In genomic region chr11:95712085-95712562, GRCm38 (mm10) we compare ENCODE assay signal across 8 mouse cellular contexts. TPM values are rescaled to one million over a fixed set of nuclear protein-coding genes. Genes with fewer than 3 reads are reported as not detected.
DNase-seq lines count a peak whose midpoint lies in the region; ATAC-seq and TF ChIP-seq lines count a peak whose summit lies in the region.

No protein-coding gene starts in this region.

- peak overlapping the region; percentile 55 to 78 for H3K4me3 ChIP-seq in MEL (ENCODE audit: control insufficient read depth in 1 of 2, insufficient read depth in 1 of 2, low read depth in 2 of 2, low read length in 2 of 2)
- H3K4me3 ChIP-seq in embryonic facial prominence, embryonic 15.5 days (replicated peaks): peak overlapping the region; percentile 92
- peak overlapping the region; percentile 94 for H3K4me3 ChIP-seq in hindbrain, embryonic 12.5 days

- TF ChIP-seq CTCF in MEL (IDR thresholded peaks at IDR 0.05 in 2 of 3, conservative IDR thresholded peaks at IDR 0.05 in 1 of 3; ENCODE audit: control insufficient read depth in 1 of 3, insufficient read depth in 1 of 3, low read depth in 2 of 3, low read length in 3 of 3, poor library complexity in 1 of 3, severe bottlenecking in 1 of 3): no peak

- peaks cover 16 to 35% of the 10 kb centered on the region in 2 experiments for H3K4me1 ChIP-seq in MEL (ENCODE audit: control insufficient read depth in 1 of 2, insufficient read depth in 2 of 2, low read length in 2 of 2)
- peaks cover 32% of the 10 kb centered on the region for H3K4me1 ChIP-seq in embryonic facial prominence, embryonic 15.5 days
- peaks cover 25% of the 10 kb centered on the region for H3K4me1 ChIP-seq in hindbrain, embryonic 12.5 days

- DNase-seq in embryo, embryonic 11 days: peak; percentile 35
- no peak for DNase-seq in embryo, embryonic 10.5 days (ENCODE audit: low spot score)
- peak; percentile 95 for DNase-seq in MEL (ENCODE audit: low read depth, low spot score)
- peak; percentile 5 for DNase-seq in left cerebral cortex, postnatal 4 days
- no peak for DNase-seq in ovary, adult 18-20 months (ENCODE audit: low spot score)

- peak overlapping the region; percentile 76 for H3K9ac ChIP-seq in MEL (ENCODE audit: control insufficient read depth, low read depth, low read length, poor library complexity, severe bottlenecking)
- peak overlapping the region; percentile 73 for H3K9ac ChIP-seq in embryonic facial prominence, embryonic 15.5 days
- peak overlapping the region; percentile 97; the same call in 1 of the 2 replicates for H3K9ac ChIP-seq in hindbrain, embryonic 12.5 days

- peak overlapping the region; percentile 92 for H3K27ac ChIP-seq in MEL (ENCODE audit: control insufficient read depth, low read depth, low read length)
- peak overlapping the region; percentile 97 for H3K27ac ChIP-seq in embryonic facial prominence, embryonic 15.5 days (replicated peaks)
- peak overlapping the region; percentile 99 for H3K27ac ChIP-seq in hindbrain, embryonic 12.5 days

- H3K27me3 ChIP-seq in MEL (ENCODE audit: control insufficient read depth in 1 of 2, insufficient read depth in 2 of 2, low read length in 2 of 2): no peaks in the 10 kb centered on the region
- no peaks in the 10 kb centered on the region for H3K27me3 ChIP-seq in embryonic facial prominence, embryonic 15.5 days
- no peaks in the 10 kb centered on the region for H3K27me3 ChIP-seq in hindbrain, embryonic 12.5 days

- no peaks in the 10 kb centered on the region for H3K9me3 ChIP-seq in MEL (replicated peaks; ENCODE audit: insufficient read depth, low read length)
- no peaks in the 10 kb centered on the region for H3K9me3 ChIP-seq in embryonic facial prominence, embryonic 15.5 days (replicated peaks)
- H3K9me3 ChIP-seq in hindbrain, embryonic 12.5 days (replicated peaks): no peaks in the 10 kb centered on the region

- H3K4me2 ChIP-seq in embryonic facial prominence, embryonic 15.5 days (replicated peaks): peak overlapping the region; percentile 85
- peak overlapping the region; percentile 86 for H3K4me2 ChIP-seq in hindbrain, embryonic 12.5 days (replicated peaks)

- peak; percentile 26 to 55; a peak in 2 of 4 replicates for TF ChIP-seq EP300 in MEL (IDR thresholded peaks at IDR 0.05; ENCODE audit: low read depth in 1 of 2, low read length in 2 of 2)

- no peak for TF ChIP-seq RAD21 in MEL (IDR thresholded peaks at IDR 0.05; ENCODE audit: low read depth, low read length)

- intact Hi-C loops in left cerebral cortex, postnatal 4 days (cut with DNase I): no loop called here

- peaks cover 2 to 50% of the 10 kb centered on the region in 2 experiments; a peak in 3 of 4 replicates for H3K36me3 ChIP-seq in MEL (ENCODE audit: control insufficient read depth in 1 of 2, insufficient read depth in 2 of 2, low read length in 2 of 2)
- no peaks in the 10 kb centered on the region for H3K36me3 ChIP-seq in embryonic facial prominence, embryonic 15.5 days
- H3K36me3 ChIP-seq in hindbrain, embryonic 12.5 days: no peaks in the 10 kb centered on the region

- 28% methylated on average over 12 of the region's 12 CpGs for WGBS in embryonic facial prominence, embryonic 15.5 days
- WGBS in hindbrain, embryonic 12.5 days: 31% methylated on average over 12 of the region's 12 CpGs

- TF ChIP-seq POLR2A in MEL (IDR thresholded peaks at IDR 0.05; ENCODE audit: control insufficient read depth in 1 of 2, insufficient read depth in 1 of 2, low read depth in 1 of 2, low read length in 2 of 2, poor library complexity in 1 of 2): peak in 1 of 2 experiments; percentile 76; a peak in 2 of 4 replicates

- peaks cover 43% of the 10 kb centered on the region for H3K79me2 ChIP-seq in MEL (ENCODE audit: control insufficient read depth, insufficient read depth, low read length, poor library complexity)

- 0 out of 2 replicates have a peak, but pooled peaks have one; percentile 3 for ATAC-seq in embryonic facial prominence, embryonic 15.5 days (ENCODE audit: insufficient number of reproducible peaks, low FRiP score, low TSS enrichment, low read depth)
- ATAC-seq in hindbrain, embryonic 12.5 days (ENCODE audit: low FRiP score): 0 out of 2 replicates have a peak, but pooled peaks have one; percentile 37
- peak; percentile 50 for ATAC-seq in megakaryocyte progenitor cell, adult 5-6 weeks (replicated peaks; ENCODE audit: poor library complexity)

TF ChIP-seq in MEL, 35 proteins besides CTCF, POLR2A, EP300 and RAD21 (continues in another document):
- TF ChIP-seq POLR2AphosphoS2 (IDR thresholded peaks at IDR 0.05; ENCODE audit: low read length) (peak; percentile 91), E2F4 (IDR thresholded peaks at IDR 0.05; ENCODE audit: borderline replicate concordance, low read depth, low read length) (no peak), MEF2A (IDR thresholded peaks at IDR 0.05; ENCODE audit: extremely low read depth, insufficient replicate concordance, low read depth, low read length, poor library complexity, severe bottlenecking) (no peak), MXI1 (IDR thresholded peaks at IDR 0.05; ENCODE audit: low read depth, low read length) (peak; percentile 82), USF1 (IDR thresholded peaks at IDR 0.05; ENCODE audit: low read depth, low read length) (no peak), BHLHE40 (IDR thresholded peaks at IDR 0.05; ENCODE audit: borderline replicate concordance, low read depth, low read length) (peak; percentile 31; the same call in 1 of the 2 replicates), MAFK (IDR thresholded peaks at IDR 0.05; ENCODE audit: borderline replicate concordance, low read depth, low read length) (no peak), ZC3H11A (IDR thresholded peaks at IDR 0.05; ENCODE audit: low read depth, low read length) (0 out of 2 replicates have a peak, but pooled peaks have one; percentile 0), CHD1 (IDR thresholded peaks at IDR 0.05; ENCODE audit: low read depth, low read length) (0 out of 2 replicates have a peak, but pooled peaks have one; percentile 84), POLR2AphosphoS5 (IDR thresholded peaks at IDR 0.05; ENCODE audit: borderline replicate concordance, low read depth, low read length) (no peak), GABPA (IDR thresholded peaks at IDR 0.05; ENCODE audit: low read depth, low read length) (no peak), TCF12 (IDR thresholded peaks at IDR 0.05; ENCODE audit: low read depth, low read length) (no peak; the same call in 1 of the 2 replicates), ZMIZ1 (IDR thresholded peaks at IDR 0.05; ENCODE audit: low read depth, low read length) (peak; percentile 80; the same call in 1 of the 2 replicates), SIN3A (IDR thresholded peaks at IDR 0.05; ENCODE audit: low read length) (peak; percentile 67), GATA1 (IDR thresholded peaks at IDR 0.05; ENCODE audit: low read depth, low read length) (no peak), ELF1 (IDR thresholded peaks at IDR 0.05; ENCODE audit: low read depth, low read length) (peak; percentile 16; the same call in 1 of the 2 replicates), HCFC1 (IDR thresholded peaks at IDR 0.05; ENCODE audit: low read depth, low read length) (peak; percentile 57; the same call in 1 of the 2 replicates), MAX (IDR thresholded peaks at IDR 0.05; ENCODE audit: low read length) (peak; percentile 54), UBTF (IDR thresholded peaks at IDR 0.05; ENCODE audit: borderline replicate concordance, insufficient read depth, low read depth, low read length) (no peak), TBP (IDR thresholded peaks at IDR 0.05; ENCODE audit: low read depth, low read length) (peak; percentile 48; the same call in 1 of the 2 replicates), NRF1 (IDR thresholded peaks at IDR 0.05; ENCODE audit: insufficient read depth, low read depth, low read length, poor library complexity, severe bottlenecking) (peak; percentile 70), NELFE (IDR thresholded peaks at IDR 0.05; ENCODE audit: low read depth, low read length) (peak; percentile 74), USF2 (IDR thresholded peaks at IDR 0.05; ENCODE audit: borderline replicate concordance in 1 of 2, insufficient read depth in 1 of 2, low read depth in 1 of 2, low read length in 2 of 2) (no peak), SMC3 (IDR thresholded peaks at IDR 0.05; ENCODE audit: low read depth, low read length) (no peak), ETS1 (IDR thresholded peaks at IDR 0.05; ENCODE audit: low read depth, low read length) (peak; percentile 38; the same call in 1 of the 2 replicates)

RNA-seq across cellular contexts. Expression of gene Zfp652, which starts 0.3 kb away (rescaled TPM):
- total RNA-seq in MEL (2012; rRNA removed): 31.8 and 34.1 TPM in 2 replicates
- 10 to 100 TPM; 19.3 to 38.5 TPM for polyA plus RNA-seq in MEL (2012; ENCODE audit: insufficient read depth in 1 of 2, insufficient read length in 2 of 2, low read depth in 1 of 2, low replicate concordance in 2 of 2, missing spikeins in 1 of 2)
- polyA plus RNA-seq in embryonic facial prominence, embryonic 15.5 days (2015; fragmentation: Nextera tagmentation; extraction: Ambion mirVana): 25.6 and 26.7 TPM in 2 replicates
- 30.5 and 31.1 TPM in 2 replicates for polyA plus RNA-seq in hindbrain, embryonic 12.5 days (2016; fragmentation: Nextera tagmentation; extraction: Ambion mirVana)
- 10 to 100 TPM; 50.8 to 53.1 TPM for total RNA-seq in left cerebral cortex, postnatal 4 days (2021)
- total RNA-seq in megakaryocyte progenitor cell, adult 5-6 weeks (2015): 30.1 and 37.2 TPM in 2 replicates
- 20.9 and 29.1 TPM in 2 replicates for total RNA-seq in megakaryocyte progenitor cell, adult 5-6 weeks (2017)

RNA-seq across cellular contexts. Expression of gene B130006D01Rik, which starts 11.3 kb away (rescaled TPM):
- total RNA-seq in MEL (2012; rRNA removed): 0.59 and 0.73 TPM in 2 replicates
- under 1 TPM in 1 of 2 experiments, not detected in 1; 0.11 TPM for polyA plus RNA-seq in MEL (2012; ENCODE audit: insufficient read depth in 1 of 2, insufficient read length in 2 of 2, low read depth in 1 of 2, low replicate concordance in 2 of 2, missing spikeins in 1 of 2)
- 1.2 and 1.6 TPM in 2 replicates for polyA plus RNA-seq in embryonic facial prominence, embryonic 15.5 days (2015; fragmentation: Nextera tagmentation; extraction: Ambion mirVana)
- polyA plus RNA-seq in hindbrain, embryonic 12.5 days (2016; fragmentation: Nextera tagmentation; extraction: Ambion mirVana): 1.4 and 1.8 TPM in 2 replicates
- 1 to 10 TPM; 1.8 to 2.2 TPM for total RNA-seq in left cerebral cortex, postnatal 4 days (2021)
- total RNA-seq in megakaryocyte progenitor cell, adult 5-6 weeks (2015): 2.1 and 2.5 TPM in 2 replicates
- 1.2 and 1.9 TPM in 2 replicates for total RNA-seq in megakaryocyte progenitor cell, adult 5-6 weeks (2017)

RNA-seq across cellular contexts. Expression of gene Phb, which starts 45.4 kb away (rescaled TPM):
- total RNA-seq in MEL (2012; rRNA removed): 784 and 788 TPM in 2 replicates
- 100 to 1,000 TPM in 1 of 2 experiments, not detected in 1; 302 TPM for polyA plus RNA-seq in MEL (2012; ENCODE audit: insufficient read depth in 1 of 2, insufficient read length in 2 of 2, low read depth in 1 of 2, low replicate concordance in 2 of 2, missing spikeins in 1 of 2)
- 162 and 186 TPM in 2 replicates for polyA plus RNA-seq in embryonic facial prominence, embryonic 15.5 days (2015; fragmentation: Nextera tagmentation; extraction: Ambion mirVana)
- 186 and 188 TPM in 2 replicates for polyA plus RNA-seq in hindbrain, embryonic 12.5 days (2016; fragmentation: Nextera tagmentation; extraction: Ambion mirVana)
- total RNA-seq in left cerebral cortex, postnatal 4 days (2021): 100 to 1,000 TPM in 1 of 2 experiments, 10 to 100 TPM in 1; 96.0 to 104 TPM
- total RNA-seq in megakaryocyte progenitor cell, adult 5-6 weeks (2015): 82.1 and 87.0 TPM in 2 replicates
- 119 and 128 TPM in 2 replicates for total RNA-seq in megakaryocyte progenitor cell, adult 5-6 weeks (2017)

Comparison
In these comparisons a context has a peak if more than half of its experiments do, and no peak if none do; other contexts are left out.
1. DNase-seq: peak in embryo, embryonic 11 days (single experiment), MEL (single experiment) and left cerebral cortex, postnatal 4 days (single experiment); none in embryo, embryonic 10.5 days (single experiment) and ovary, adult 18-20 months (single experiment).
2. Peak in every context shown above with its lines, with median percentiles within 50 percentile points of each other: H3K27ac ChIP-seq, H3K4me3 ChIP-seq, H3K9ac ChIP-seq and ATAC-seq.